Mouse (Mus musculus): Measurements from ENCODE around the gene Setd5.

GRCm38 (mm10) chr6:113179195-113179733 lies 102.1 kb downstream of the Setd5 start:
- TF ChIP-seq CTCF (conservative IDR thresholded peaks at IDR 0.05; ENCODE audit: insufficient read depth, insufficient read length, low read depth, low read length) (no peak), POLR2A (IDR thresholded peaks at IDR 0.05; ENCODE audit: low read depth, low read length) (no peak)

Data from kidney, adult 2 months (tissue).